11 mouse cellular contexts compared by ENCODE assay signal in genomic region chr15:78683474-78683873, GRCm38 (mm10). TPM values are rescaled to one million over a fixed set of nuclear protein-coding genes. Genes with fewer than 3 reads are reported as not detected.
DNase-seq lines count a peak whose midpoint lies in the region; ATAC-seq and TF ChIP-seq lines count a peak whose summit lies in the region.
"Had no signal": no experiment of that assay in that cellular context is flagged by ENCODE, and none has a peak within 500 bp of the region (broad histone marks: within the 10 kb centered on the region; RNA-seq: fewer than 3 reads in every experiment).

No protein-coding gene starts in this region.

- WGBS in forebrain, embryonic 11.5 days: 12% methylated on average over 8 of the region's 8 CpGs
- 13% methylated on average over 8 of the region's 8 CpGs for WGBS in thymus, adult 2 months

- H3K27ac ChIP-seq in forebrain, embryonic 11.5 days (ENCODE audit: low read depth, low read length): peak overlapping the region; percentile 87
- peak overlapping the region; percentile 28; the same call in 1 of the 2 replicates for H3K27ac ChIP-seq in thymus, adult 2 months (ENCODE audit: control insufficient read depth, insufficient read depth, low read length)
- H3K27ac ChIP-seq: heart, embryonic 10.5 days; limb, embryonic 13.5 days had no signal

- H3K4me2 ChIP-seq in forebrain, embryonic 11.5 days (ENCODE audit: low read depth, low read length, severe bottlenecking): no peak overlapping the region

- no peak overlapping the region for H3K9ac ChIP-seq in forebrain, embryonic 11.5 days (ENCODE audit: low read length)
- H3K9ac ChIP-seq: limb, embryonic 13.5 days had no signal

- peak; percentile 81 for ATAC-seq in forebrain, embryonic 11.5 days (replicated peaks; ENCODE audit: low FRiP score)
- ATAC-seq in megakaryocyte progenitor cell, adult 5-6 weeks (replicated peaks; ENCODE audit: poor library complexity): peak; percentile 46; the same call in 1 of the 2 replicates

- H3K36me3 ChIP-seq in forebrain, embryonic 11.5 days (ENCODE audit: control insufficient read depth, insufficient read depth, low read length): no peaks in the 10 kb centered on the region
- H3K36me3 ChIP-seq in thymus, adult 2 months (ENCODE audit: control insufficient read depth, insufficient read depth, low read length): no peaks in the 10 kb centered on the region
- H3K36me3 ChIP-seq: heart, embryonic 10.5 days; limb, embryonic 13.5 days had no signal

- no peak for TF ChIP-seq POLR2A in thymus, adult 2 months (IDR thresholded peaks at IDR 0.05; ENCODE audit: control insufficient read depth, extremely low read depth, insufficient read depth, low read length, poor library complexity)

- H3K4me1 ChIP-seq in forebrain, embryonic 11.5 days (replicated peaks; ENCODE audit: control insufficient read depth, insufficient read depth, low read length): peaks cover 16% of the 10 kb centered on the region
- peaks cover 31% of the 10 kb centered on the region for H3K4me1 ChIP-seq in thymus, adult 2 months (replicated peaks; ENCODE audit: control insufficient read depth, insufficient read depth, low read length)

- no peak for TF ChIP-seq CTCF in thymus, adult 2 months (IDR thresholded peaks at IDR 0.05; ENCODE audit: borderline replicate concordance, control insufficient read depth, extremely low read depth, insufficient read depth, low read length, poor library complexity)

- no peaks in the 10 kb centered on the region for H3K9me3 ChIP-seq in forebrain, embryonic 11.5 days (ENCODE audit: control insufficient read depth, low read length)
- H3K9me3 ChIP-seq: heart, embryonic 10.5 days; limb, embryonic 13.5 days had no signal

- no peaks in the 10 kb centered on the region for H3K27me3 ChIP-seq in forebrain, embryonic 11.5 days (ENCODE audit: control insufficient read depth, insufficient read depth, low read length)
- H3K27me3 ChIP-seq in thymus, adult 2 months (ENCODE audit: control insufficient read depth, insufficient read depth, low read length): no peaks in the 10 kb centered on the region

- peak; percentile 46 for DNase-seq in embryo, embryonic 11 days
- no peak for DNase-seq in embryo, embryonic 10 days (ENCODE audit: low spot score)
- DNase-seq in forebrain, embryonic 11.5 days (ENCODE audit: low spot score): peak; percentile 77
- DNase-seq in thymus, adult 2 months: peak; percentile 42
- no peak for DNase-seq in cerebellum, postnatal 36 days
- no peak for DNase-seq in kidney, postnatal 36 days
- DNase-seq in frontal cortex, postnatal 14 days (ENCODE audit: low spot score in 2 of 2): no peak
- DNase-seq: spleen, adult 18-20 months had no signal

- no peak overlapping the region for H3K4me3 ChIP-seq in forebrain, embryonic 11.5 days (ENCODE audit: low read depth, low read length)
- H3K4me3 ChIP-seq in thymus, adult 2 months (ENCODE audit: control insufficient read depth, insufficient read depth, low read length): no peak overlapping the region
- H3K4me3 ChIP-seq: heart, embryonic 10.5 days; limb, embryonic 13.5 days had no signal

RNA-seq across cellular contexts. Expression of gene Elfn2, which starts 35.1 kb away (rescaled TPM):
- polyA plus RNA-seq in forebrain, embryonic 11.5 days (2014; fragmentation: Nextera tagmentation; extraction: Ambion mirVana): 0.08 and 0.20 TPM in 2 replicates
- not detected in 2 replicates for total RNA-seq in megakaryocyte progenitor cell, adult 5-6 weeks (2015)
- 0.04 TPM in 1 of 2 replicates, not detected in the other for total RNA-seq in megakaryocyte progenitor cell, adult 5-6 weeks (2017)
- 4.7 and 8.4 TPM in 2 replicates for polyA plus RNA-seq in thymus, adult 2 months (2012; rRNA removed)
- polyA plus RNA-seq: heart, embryonic 10.5 days had no signal

Comparison
In these comparisons a context has a peak if more than half of its experiments do, and no peak if none do; other contexts are left out.
1. DNase-seq: peak in embryo, embryonic 11 days (single experiment), forebrain, embryonic 11.5 days (single experiment) and thymus, adult 2 months (single experiment); none in embryo, embryonic 10 days (single experiment), cerebellum, postnatal 36 days (0 of 2), kidney, postnatal 36 days (0 of 2) and frontal cortex, postnatal 14 days (0 of 2).